Comparison of ENCODE assay signal across 19 mouse cellular contexts in the genomic region with DNA sequence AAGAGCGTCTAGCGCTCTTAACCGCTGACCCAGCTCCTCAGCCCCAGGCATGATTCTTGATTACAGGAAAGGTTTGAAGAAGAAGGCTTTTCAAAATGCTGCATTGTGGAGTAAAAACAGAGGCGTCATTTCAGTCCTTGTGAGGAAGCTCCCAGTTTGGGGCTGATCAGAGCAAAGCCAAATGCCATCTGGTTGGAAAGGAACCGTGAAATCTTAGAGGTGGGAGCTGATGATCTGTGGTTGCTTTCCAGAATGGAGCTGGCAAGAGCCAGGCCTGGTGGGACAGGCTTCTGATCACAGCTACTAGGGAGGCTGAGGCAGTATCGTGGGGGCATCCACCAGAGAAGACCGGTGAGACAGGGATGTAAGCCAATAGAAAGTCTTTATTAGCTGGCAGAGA. TPM values are rescaled to one million over a fixed set of nuclear protein-coding genes. Genes with fewer than 3 reads are reported as not detected.
DNase-seq lines count a peak whose midpoint lies in the region; ATAC-seq lines count a peak whose summit lies in the region.
"Had no signal": no experiment of that assay in that cellular context is flagged by ENCODE, and none has a peak within 500 bp of the region (broad histone marks: within the 10 kb centered on the region; RNA-seq: fewer than 3 reads in every experiment).

No protein-coding gene starts in this region.

- no peaks in the 10 kb centered on the region for H3K36me3 ChIP-seq in heart, embryonic 12.5 days
- no peaks in the 10 kb centered on the region for H3K36me3 ChIP-seq in midbrain, embryonic 11.5 days (ENCODE audit: control insufficient read depth, insufficient read depth, low read length)
- H3K36me3 ChIP-seq in midbrain, embryonic 14.5 days (ENCODE audit: control insufficient read depth, insufficient read depth, low read length) = no peaks in the 10 kb centered on the region
- H3K36me3 ChIP-seq in forebrain, embryonic 15.5 days = no peaks in the 10 kb centered on the region
- H3K36me3 ChIP-seq in hindbrain, embryonic 13.5 days = no peaks in the 10 kb centered on the region
- H3K36me3 ChIP-seq: embryonic facial prominence, embryonic 15.5 days; intestine, embryonic 15.5 days had no signal

- intact Hi-C loops in heart, postnatal 10 days (cut with DNase I) = loop anchor here (1.0 kb wide), 1 partner anchor 120 kb away; no protein-coding TSS in a partner anchor

- no peaks in the 10 kb centered on the region for H3K9me3 ChIP-seq in heart, embryonic 12.5 days (replicated peaks)
- H3K9me3 ChIP-seq in midbrain, embryonic 11.5 days (ENCODE audit: control insufficient read depth, low read length) = no peaks in the 10 kb centered on the region
- no peaks in the 10 kb centered on the region for H3K9me3 ChIP-seq in midbrain, embryonic 14.5 days (ENCODE audit: control insufficient read depth, low read length)
- no peaks in the 10 kb centered on the region for H3K9me3 ChIP-seq in forebrain, embryonic 15.5 days
- no peaks in the 10 kb centered on the region for H3K9me3 ChIP-seq in hindbrain, embryonic 13.5 days
- H3K9me3 ChIP-seq: embryonic facial prominence, embryonic 15.5 days; intestine, embryonic 15.5 days had no signal

- no peak overlapping the region for H3K4me3 ChIP-seq in heart, embryonic 12.5 days
- H3K4me3 ChIP-seq in midbrain, embryonic 11.5 days (ENCODE audit: low read depth, low read length) = no peak overlapping the region
- no peak overlapping the region for H3K4me3 ChIP-seq in midbrain, embryonic 14.5 days (replicated peaks; ENCODE audit: low read depth, low read length)
- H3K4me3 ChIP-seq in forebrain, embryonic 15.5 days = no peak overlapping the region
- no peak overlapping the region for H3K4me3 ChIP-seq in hindbrain, embryonic 13.5 days
- H3K4me3 ChIP-seq: embryonic facial prominence, embryonic 15.5 days; intestine, embryonic 15.5 days had no signal

- H3K27me3 ChIP-seq in heart, embryonic 12.5 days (replicated peaks) = no peaks in the 10 kb centered on the region
- no peaks in the 10 kb centered on the region for H3K27me3 ChIP-seq in midbrain, embryonic 11.5 days (ENCODE audit: control insufficient read depth, insufficient read depth, low read length)
- H3K27me3 ChIP-seq in midbrain, embryonic 14.5 days (ENCODE audit: control insufficient read depth, insufficient read depth, low read length) = no peaks in the 10 kb centered on the region
- no peaks in the 10 kb centered on the region for H3K27me3 ChIP-seq in forebrain, embryonic 15.5 days
- H3K27me3 ChIP-seq in hindbrain, embryonic 13.5 days = no peaks in the 10 kb centered on the region
- H3K27me3 ChIP-seq: embryonic facial prominence, embryonic 15.5 days; intestine, embryonic 15.5 days had no signal

- no peak overlapping the region for H3K4me2 ChIP-seq in heart, embryonic 12.5 days
- no peak overlapping the region for H3K4me2 ChIP-seq in midbrain, embryonic 11.5 days
- H3K4me2 ChIP-seq in midbrain, embryonic 14.5 days (ENCODE audit: low read length) = no peak overlapping the region
- no peak overlapping the region for H3K4me2 ChIP-seq in forebrain, embryonic 15.5 days (replicated peaks)
- no peak overlapping the region for H3K4me2 ChIP-seq in hindbrain, embryonic 13.5 days
- H3K4me2 ChIP-seq: embryonic facial prominence, embryonic 15.5 days; intestine, embryonic 15.5 days had no signal

- ATAC-seq in heart, embryonic 12.5 days (ENCODE audit: insufficient number of reproducible peaks, low FRiP score) = no peak
- no peak for ATAC-seq in midbrain, embryonic 11.5 days (ENCODE audit: low FRiP score)
- ATAC-seq in midbrain, embryonic 14.5 days (ENCODE audit: low FRiP score, low TSS enrichment) = no peak
- ATAC-seq in forebrain, embryonic 15.5 days (replicated peaks) = no peak
- ATAC-seq in hindbrain, embryonic 13.5 days (ENCODE audit: low FRiP score) = no peak
- ATAC-seq: intestine, embryonic 15.5 days had no signal

- H3K9ac ChIP-seq in heart, embryonic 12.5 days = no peak overlapping the region
- H3K9ac ChIP-seq in midbrain, embryonic 11.5 days (ENCODE audit: low read length) = no peak overlapping the region; the same call in 1 of the 2 replicates
- no peak overlapping the region for H3K9ac ChIP-seq in midbrain, embryonic 14.5 days (replicated peaks; ENCODE audit: low read length)
- H3K9ac ChIP-seq in forebrain, embryonic 15.5 days (replicated peaks) = no peak overlapping the region
- no peak overlapping the region for H3K9ac ChIP-seq in hindbrain, embryonic 13.5 days
- H3K9ac ChIP-seq: embryonic facial prominence, embryonic 15.5 days; intestine, embryonic 15.5 days had no signal

- H3K4me1 ChIP-seq in heart, embryonic 12.5 days (replicated peaks) = peaks cover 70% of the 10 kb centered on the region
- H3K4me1 ChIP-seq in midbrain, embryonic 11.5 days (ENCODE audit: control insufficient read depth, insufficient read depth, low read length) = peaks cover 22% of the 10 kb centered on the region
- H3K4me1 ChIP-seq in midbrain, embryonic 14.5 days (ENCODE audit: control insufficient read depth, insufficient read depth, low read length) = peaks cover 11% of the 10 kb centered on the region
- H3K4me1 ChIP-seq in forebrain, embryonic 15.5 days = peaks cover 28% of the 10 kb centered on the region
- peaks cover 62% of the 10 kb centered on the region for H3K4me1 ChIP-seq in hindbrain, embryonic 13.5 days (replicated peaks)

- DNase-seq in heart, postnatal 10 days = no peak
- DNase-seq in midbrain, embryonic 11.5 days (ENCODE audit: low spot score, missing footprints) = peak; percentile 81
- no peak for DNase-seq in midbrain, embryonic 14.5 days
- no peak for DNase-seq in right cerebral cortex, postnatal 14 days
- DNase-seq: embryo, embryonic 11 days; lung, adult 2 months; lung, postnatal 36 days; thymus, postnatal 14 days had no signal

- WGBS in heart, embryonic 12.5 days = 83% methylated on average over 7 of the region's 7 CpGs
- 81% methylated on average over 7 of the region's 7 CpGs for WGBS in midbrain, embryonic 11.5 days
- WGBS in midbrain, embryonic 14.5 days = 80% methylated on average over 7 of the region's 7 CpGs
- 76% methylated on average over 7 of the region's 7 CpGs for WGBS in forebrain, embryonic 15.5 days
- 76% methylated on average over 7 of the region's 7 CpGs for WGBS in hindbrain, embryonic 13.5 days

- 0 out of 2 replicates have a peak overlapping the region, but pooled peaks have one; percentile 26 for H3K27ac ChIP-seq in heart, embryonic 12.5 days (ENCODE audit: poor library complexity, severe bottlenecking)
- no peak overlapping the region for H3K27ac ChIP-seq in midbrain, embryonic 11.5 days (ENCODE audit: low read depth, low read length)
- no peak overlapping the region for H3K27ac ChIP-seq in midbrain, embryonic 14.5 days (replicated peaks; ENCODE audit: low read depth, low read length)
- peak overlapping the region; percentile 29; the same call in 1 of the 2 replicates for H3K27ac ChIP-seq in forebrain, embryonic 15.5 days (replicated peaks)
- H3K27ac ChIP-seq in hindbrain, embryonic 13.5 days = peak overlapping the region; percentile 44; the same call in 1 of the 2 replicates
- H3K27ac ChIP-seq: embryonic facial prominence, embryonic 15.5 days; intestine, embryonic 15.5 days had no signal

RNA-seq across cellular contexts. Expression of a gene that starts 32.9 kb away (rescaled TPM):
- 135 and 139 TPM in 2 replicates for polyA plus RNA-seq in heart, embryonic 12.5 days (2016; fragmentation: Nextera tagmentation; extraction: Ambion mirVana)
- total RNA-seq in heart, postnatal 10 days (2021) = 10 to 100 TPM; 80.7 to 99.8 TPM
- polyA plus RNA-seq in midbrain, embryonic 11.5 days (2014; fragmentation: Nextera tagmentation; extraction: Ambion mirVana) = 102 and 106 TPM in 2 replicates
- 13.5 and 24.8 TPM in 2 replicates for polyA plus RNA-seq in midbrain, embryonic 14.5 days (2014; fragmentation: Nextera tagmentation; extraction: Ambion mirVana)
- polyA plus RNA-seq in forebrain, embryonic 15.5 days (2015; fragmentation: Nextera tagmentation; extraction: Ambion mirVana) = 45.7 and 53.5 TPM in 2 replicates
- polyA plus RNA-seq in hindbrain, embryonic 13.5 days (2015; fragmentation: Nextera tagmentation; extraction: Ambion mirVana) = 28.1 and 28.2 TPM in 2 replicates

RNA-seq across cellular contexts. Expression of a gene that starts 43.3 kb away (rescaled TPM):
- polyA plus RNA-seq in heart, embryonic 12.5 days (2016; fragmentation: Nextera tagmentation; extraction: Ambion mirVana) = 1,110 and 1,118 TPM in 2 replicates
- total RNA-seq in heart, postnatal 10 days (2021) = 100 to 1,000 TPM; 263 to 273 TPM
- 7,669 and 8,043 TPM in 2 replicates for polyA plus RNA-seq in midbrain, embryonic 11.5 days (2014; fragmentation: Nextera tagmentation; extraction: Ambion mirVana)
- polyA plus RNA-seq in midbrain, embryonic 14.5 days (2014; fragmentation: Nextera tagmentation; extraction: Ambion mirVana) = 17,220 and 18,751 TPM in 2 replicates
- polyA plus RNA-seq in forebrain, embryonic 15.5 days (2015; fragmentation: Nextera tagmentation; extraction: Ambion mirVana) = 14,933 and 15,115 TPM in 2 replicates
- polyA plus RNA-seq in hindbrain, embryonic 13.5 days (2015; fragmentation: Nextera tagmentation; extraction: Ambion mirVana) = 15,152 and 15,804 TPM in 2 replicates

RNA-seq across cellular contexts. Expression of a gene that starts 43.5 kb away (rescaled TPM):
- polyA plus RNA-seq in heart, embryonic 12.5 days (2016; fragmentation: Nextera tagmentation; extraction: Ambion mirVana) = not detected in 2 replicates
- not detected for total RNA-seq in heart, postnatal 10 days (2021)
- not detected in 2 replicates for polyA plus RNA-seq in midbrain, embryonic 11.5 days (2014; fragmentation: Nextera tagmentation; extraction: Ambion mirVana)
- not detected in 2 replicates for polyA plus RNA-seq in midbrain, embryonic 14.5 days (2014; fragmentation: Nextera tagmentation; extraction: Ambion mirVana)
- not detected in 2 replicates for polyA plus RNA-seq in forebrain, embryonic 15.5 days (2015; fragmentation: Nextera tagmentation; extraction: Ambion mirVana)
- not detected in 2 replicates for polyA plus RNA-seq in hindbrain, embryonic 13.5 days (2015; fragmentation: Nextera tagmentation; extraction: Ambion mirVana)
- total RNA-seq: adrenal gland, postnatal 4 days; gastrocnemius, adult 8-10 months; layer of hippocampus, postnatal 14 days; left cerebral cortex, postnatal 14 days; MEL had no signal
- polyA plus RNA-seq: embryonic facial prominence, embryonic 15.5 days; intestine, embryonic 15.5 days; kidney, embryonic 14.5 days had no signal

RNA-seq across cellular contexts. Expression of a gene that starts 58.1 kb away (rescaled TPM):
- polyA plus RNA-seq in heart, embryonic 12.5 days (2016; fragmentation: Nextera tagmentation; extraction: Ambion mirVana) = 0.22 and 0.50 TPM in 2 replicates
- total RNA-seq in heart, postnatal 10 days (2021) = under 1 TPM; 0.27 to 0.53 TPM
- 3.6 and 4.8 TPM in 2 replicates for polyA plus RNA-seq in midbrain, embryonic 11.5 days (2014; fragmentation: Nextera tagmentation; extraction: Ambion mirVana)
- polyA plus RNA-seq in midbrain, embryonic 14.5 days (2014; fragmentation: Nextera tagmentation; extraction: Ambion mirVana) = 11.7 and 15.5 TPM in 2 replicates
- 0.97 and 1.3 TPM in 2 replicates for polyA plus RNA-seq in forebrain, embryonic 15.5 days (2015; fragmentation: Nextera tagmentation; extraction: Ambion mirVana)
- 62.4 and 78.7 TPM in 2 replicates for polyA plus RNA-seq in hindbrain, embryonic 13.5 days (2015; fragmentation: Nextera tagmentation; extraction: Ambion mirVana)
- total RNA-seq: MEL had no signal

Comparison
In these comparisons a context has a peak if more than half of its experiments do, and no peak if none do; other contexts are left out.
1. H3K27ac ChIP-seq: peak in heart, embryonic 12.5 days (single experiment), forebrain, embryonic 15.5 days (single experiment) and hindbrain, embryonic 13.5 days (single experiment); none in midbrain, embryonic 11.5 days (single experiment) and midbrain, embryonic 14.5 days (single experiment).